Mouse (Mus musculus): Measurements from ENCODE around the gene Necap2.

DNA sequence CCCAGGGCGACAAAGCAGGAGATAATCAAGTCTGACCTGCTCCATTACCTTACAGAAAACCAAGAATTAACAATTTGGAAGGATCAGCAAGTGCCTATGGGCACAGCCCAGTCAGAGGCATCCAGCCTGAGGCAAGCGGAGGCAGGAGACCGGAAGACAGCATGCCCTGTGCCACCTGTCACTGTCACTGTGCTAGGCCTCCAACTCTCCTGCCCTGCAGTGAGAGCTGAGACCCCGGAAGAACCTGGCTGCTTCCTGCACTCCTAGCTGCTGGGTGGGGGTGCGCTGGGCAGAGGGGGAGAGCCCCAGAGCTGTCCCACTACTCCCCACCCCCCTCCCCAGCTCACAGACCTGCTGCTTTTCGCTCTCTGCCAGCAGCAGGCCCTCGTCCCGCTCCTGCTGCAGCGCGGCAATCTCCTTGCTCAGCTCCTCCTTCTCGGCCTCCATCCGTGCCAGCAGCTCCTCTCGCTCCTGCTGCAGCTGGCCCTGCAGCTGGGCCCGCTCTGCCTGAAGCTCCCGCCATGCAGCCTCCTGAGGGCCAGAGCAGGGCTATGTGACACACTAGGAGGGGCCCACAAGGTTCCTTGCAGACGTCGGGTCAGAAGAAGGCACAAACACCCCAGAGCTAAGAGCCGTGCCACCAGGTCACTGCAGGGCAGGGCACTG is 47.5 kb downstream of the Necap2 start:
- TF ChIP-seq CTCF (IDR thresholded peaks at IDR 0.05; ENCODE audit: low read depth, low read length) (no peak), EP300 (IDR thresholded peaks at IDR 0.05; ENCODE audit: insufficient read depth, low read depth, low read length) (no peak), POLR2A (IDR thresholded peaks at IDR 0.05; ENCODE audit: insufficient read depth, low read length) (no peak)

All from ES-Bruce4 (cell line).